ENCODE assay signal across 8 mouse cellular contexts in genomic region chr3:88914384-88914810, GRCm38 (mm10). TPM values are rescaled to one million over a fixed set of nuclear protein-coding genes. Genes with fewer than 3 reads are reported as not detected.
DNase-seq lines count a peak whose midpoint lies in the region; ATAC-seq and TF ChIP-seq lines count a peak whose summit lies in the region.

No protein-coding gene starts in this region.

- peaks cover 51% of the 10 kb centered on the region for H3K4me1 ChIP-seq in G1E (ENCODE audit: insufficient read depth, low read depth, low read length)
- peaks cover 11% of the 10 kb centered on the region for H3K4me1 ChIP-seq in heart, embryonic 16.5 days (ENCODE audit: control insufficient read depth, insufficient read depth, low read length)

- no peaks in the 10 kb centered on the region for H3K27me3 ChIP-seq in G1E (ENCODE audit: insufficient read depth, low read length)
- no peaks in the 10 kb centered on the region for H3K27me3 ChIP-seq in heart, embryonic 16.5 days (ENCODE audit: control insufficient read depth, insufficient read depth, low read length)

- WGBS in heart, embryonic 16.5 days = 21% methylated on average over 8 of the region's 8 CpGs

- peaks cover 63% of the 10 kb centered on the region for H3K36me3 ChIP-seq in G1E (replicated peaks)
- peaks cover 27% of the 10 kb centered on the region for H3K36me3 ChIP-seq in heart, embryonic 16.5 days (ENCODE audit: control insufficient read depth, insufficient read depth)

- H3K4me2 ChIP-seq in heart, embryonic 16.5 days (ENCODE audit: low read depth, low read length) = peak overlapping the region; percentile 75

- intact Hi-C loops in gastrocnemius, adult 2 months (cut with DNase I) = no loop called here
- intact Hi-C loops in gastrocnemius, postnatal 14 days (cut with DNase I; ENCODE audit: low total_unique reads) = no loop called here

- H3K27ac ChIP-seq in gastrocnemius, adult 2 months = peak overlapping the region; percentile 95
- H3K27ac ChIP-seq in heart, embryonic 16.5 days (ENCODE audit: low read length) = peak overlapping the region; percentile 88

- no peak for DNase-seq in gastrocnemius, adult 2 months
- DNase-seq in gastrocnemius, postnatal 14 days = no peak
- no peak for DNase-seq in G1E (ENCODE audit: low spot score)
- no peak for DNase-seq in frontal cortex, postnatal 14 days (ENCODE audit: low spot score in 2 of 2)
- no peak for DNase-seq in Muller cell, postnatal 12 days (ENCODE audit: inconsistent ontology term)

- H3K4me3 ChIP-seq in gastrocnemius, adult 2 months = peak overlapping the region; percentile 73
- H3K4me3 ChIP-seq in G1E (ENCODE audit: low read depth, low read length) = peak overlapping the region; percentile 96
- H3K4me3 ChIP-seq in heart, embryonic 16.5 days (ENCODE audit: low read length) = peak overlapping the region; percentile 72

- no peak for TF ChIP-seq CTCF in gastrocnemius, adult 2 months (IDR thresholded peaks at IDR 0.05)
- no peak for TF ChIP-seq CTCF in G1E (IDR thresholded peaks at IDR 0.05; ENCODE audit: low read depth, low read length)

- H3K9ac ChIP-seq in heart, embryonic 16.5 days (ENCODE audit: low read length) = peak overlapping the region; percentile 82

- H3K9me3 ChIP-seq in G1E (replicated peaks) = no peaks in the 10 kb centered on the region
- H3K9me3 ChIP-seq in heart, embryonic 16.5 days (replicated peaks; ENCODE audit: control insufficient read depth, low read length) = no peaks in the 10 kb centered on the region

- ATAC-seq in G1E (ENCODE audit: extremely low read depth, insufficient number of reproducible peaks, low FRiP score, poor library complexity, severe bottlenecking) = no peak
- ATAC-seq in heart, embryonic 16.5 days (replicated peaks; ENCODE audit: extremely low read depth, insufficient read depth, low FRiP score) = no peak
- 0 out of 2 replicates have a peak, but pooled peaks have one; percentile 5 for ATAC-seq in megakaryocyte, adult 5-6 weeks (ENCODE audit: poor library complexity, severe bottlenecking)
- ATAC-seq in monocyte, adult 5-6 weeks (replicated peaks; ENCODE audit: insufficient number of reproducible peaks, low FRiP score, low TSS enrichment, poor library complexity, severe bottlenecking) = no peak

RNA-seq across cellular contexts. Expression of gene Msto1, which starts 0.6 kb away (rescaled TPM):
- total RNA-seq in gastrocnemius, adult 2 months (2021) = 1 to 10 TPM; 7.0 to 8.6 TPM
- 10 to 100 TPM; 10.5 to 12.6 TPM for total RNA-seq in gastrocnemius, postnatal 14 days (2021)
- total RNA-seq in G1E (2014; fragmentation: Nextera tagmentation) (20.7 and 24.5 TPM in 2 replicates), G1E (2017) (39.0 and 40.8 TPM in 2 replicates)
- polyA plus RNA-seq in G1E (2012) = 31.6 and 35.0 TPM in 2 replicates
- 46.2 and 47.5 TPM in 2 replicates for polyA plus RNA-seq in heart, embryonic 16.5 days (2015; fragmentation: Nextera tagmentation; extraction: Ambion mirVana)
- 4.8 and 7.5 TPM in 2 replicates for total RNA-seq in megakaryocyte, adult 5-6 weeks (2015)
- 9.9 and 16.2 TPM in 2 replicates for total RNA-seq in megakaryocyte, adult 5-6 weeks (2017)
- total RNA-seq in monocyte, adult 5-6 weeks (2017) = 8.1 to 11.7 TPM (median 11.6 TPM) in 3 replicates

RNA-seq across cellular contexts. Expression of gene Ash1l, which starts 36.0 kb away (rescaled TPM):
- total RNA-seq in gastrocnemius, adult 2 months (2021) = 10 to 100 TPM; 34.2 to 35.6 TPM
- total RNA-seq in gastrocnemius, postnatal 14 days (2021) = 10 to 100 TPM; 24.4 to 24.7 TPM
- total RNA-seq in G1E (2014; fragmentation: Nextera tagmentation) (67.0 and 69.0 TPM in 2 replicates), G1E (2017) (19.5 and 24.3 TPM in 2 replicates)
- polyA plus RNA-seq in G1E (2012) = 2.7 and 3.7 TPM in 2 replicates
- 14.5 and 15.6 TPM in 2 replicates for polyA plus RNA-seq in heart, embryonic 16.5 days (2015; fragmentation: Nextera tagmentation; extraction: Ambion mirVana)
- total RNA-seq in megakaryocyte, adult 5-6 weeks (2015) = 29.0 and 32.4 TPM in 2 replicates
- 18.4 and 28.1 TPM in 2 replicates for total RNA-seq in megakaryocyte, adult 5-6 weeks (2017)
- total RNA-seq in monocyte, adult 5-6 weeks (2017) = 40.6 to 78.1 TPM (median 41.7 TPM) in 3 replicates

RNA-seq across cellular contexts. Expression of gene Dap3, which starts 36.6 kb away (rescaled TPM):
- 10 to 100 TPM; 65.5 to 79.9 TPM for total RNA-seq in gastrocnemius, adult 2 months (2021)
- total RNA-seq in gastrocnemius, postnatal 14 days (2021) = 10 to 100 TPM; 58.7 to 62.5 TPM
- total RNA-seq in G1E (2014; fragmentation: Nextera tagmentation) = 77.9 and 106 TPM in 2 replicates
- 141 and 157 TPM in 2 replicates for total RNA-seq in G1E (2017)
- polyA plus RNA-seq in G1E (2012) = 99.4 and 157 TPM in 2 replicates
- polyA plus RNA-seq in heart, embryonic 16.5 days (2015; fragmentation: Nextera tagmentation; extraction: Ambion mirVana) = 145 and 148 TPM in 2 replicates
- total RNA-seq in megakaryocyte, adult 5-6 weeks (2015) = 70.6 and 75.4 TPM in 2 replicates
- total RNA-seq in megakaryocyte, adult 5-6 weeks (2017) = 45.6 and 51.5 TPM in 2 replicates
- 38.3 to 58.2 TPM (median 53.2 TPM) in 3 replicates for total RNA-seq in monocyte, adult 5-6 weeks (2017)
